Mouse (Mus musculus): ENCODE data around the gene Ash1l.

GRCm38 (mm10) chr3:88906393-88907159, 43.8 kb upstream of the Ash1l start:
- TF ChIP-seq POLR2A (IDR thresholded peaks at IDR 0.05; ENCODE audit: control insufficient read depth in 1 of 2, insufficient read depth in 1 of 2, low read depth in 1 of 2, low read length in 2 of 2, poor library complexity in 1 of 2) (no peak), EP300 (IDR thresholded peaks at IDR 0.05; ENCODE audit: low read depth in 1 of 2, low read length in 2 of 2) (no peak), CTCF (IDR thresholded peaks at IDR 0.05 in 2 of 3, conservative IDR thresholded peaks at IDR 0.05 in 1 of 3; ENCODE audit: control insufficient read depth in 1 of 3, insufficient read depth in 1 of 3, low read depth in 2 of 3, low read length in 3 of 3, poor library complexity in 1 of 3, severe bottlenecking in 1 of 3) (no peak), ZC3H11A (IDR thresholded peaks at IDR 0.05; ENCODE audit: low read depth, low read length) (no peak), MYC (IDR thresholded peaks at IDR 0.05; ENCODE audit: low read depth, low read length) (no peak)
